Mouse (Mus musculus): Measurements from ENCODE around the gene Gls2. TPM values are rescaled to one million over a fixed set of nuclear protein-coding genes. Genes with fewer than 3 reads are reported as not detected.

Gene Gls2
- polyA plus RNA-seq, 1 experiment from 2014 or later: 1.7 TPM

GRCm38 (mm10) chr10:128244121-128244520 is 49.9 kb downstream of the Gls2 start:
- Histone ChIP-seq H3K4me1 (replicated peaks; ENCODE audit: control insufficient read depth, insufficient read depth, low read length) (no peaks in the 10 kb centered on the region), H3K4me2 (ENCODE audit: low read length) (no peak overlapping the region), H3K4me3 (ENCODE audit: low read depth, low read length) (no peak overlapping the region), H3K27me3 (replicated peaks; ENCODE audit: control insufficient read depth, insufficient read depth, low read length) (no peaks in the 10 kb centered on the region), H3K27ac (ENCODE audit: low read depth) (no peak overlapping the region), H3K9ac (ENCODE audit: low read length) (no peak overlapping the region), H3K36me3 (ENCODE audit: control insufficient read depth, insufficient read depth, low read length) (peaks cover 91% of the 10 kb centered on the region), H3K9me3 (ENCODE audit: control insufficient read depth, low read length) (no peaks in the 10 kb centered on the region)
- ATAC-seq (replicated peaks; ENCODE audit: low FRiP score, low TSS enrichment, low read depth): no peak
- WGBS: 97% methylated on average over 15 of the region's 15 CpGs
- no peak for DNase-seq (ENCODE audit: low spot score)

DNA sequence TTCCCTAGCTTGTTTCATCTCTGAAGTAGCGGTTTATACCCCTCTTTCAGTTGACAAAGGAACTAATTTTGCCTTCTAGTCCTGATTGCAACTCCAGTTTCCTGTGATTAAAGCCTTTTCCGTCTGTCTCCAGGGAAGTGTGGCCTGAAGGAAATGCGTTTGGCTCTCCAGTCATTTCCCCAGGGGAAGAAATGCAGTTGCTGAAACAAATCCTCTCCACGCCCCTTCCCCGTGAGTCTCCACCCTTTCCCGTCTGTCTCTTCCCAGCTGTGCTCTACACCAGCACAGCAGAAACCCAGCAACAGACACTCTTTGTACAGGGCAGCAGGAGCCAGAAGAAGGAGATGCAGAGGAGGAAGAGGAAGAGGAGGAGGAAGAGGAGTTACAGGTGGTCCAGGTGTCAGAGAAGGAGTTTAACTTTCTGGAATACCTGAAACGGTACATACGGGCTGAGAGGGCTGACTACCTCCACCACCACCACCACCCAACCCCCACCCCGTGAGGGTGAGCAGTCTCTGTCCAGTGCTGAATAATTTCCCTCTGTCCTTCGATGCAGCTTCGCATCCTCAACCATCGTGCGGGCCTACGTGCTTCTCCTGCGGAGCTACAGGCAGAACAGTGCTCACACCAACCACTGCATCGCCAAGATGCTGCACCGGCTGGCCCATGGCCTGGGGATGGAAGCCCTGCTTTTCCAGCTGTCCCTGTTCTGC is 52.9 kb downstream of the Gls2 start:
- Histone ChIP-seq H3K36me3 (ENCODE audit: control insufficient read depth, insufficient read depth, low read length) (peaks cover 97% of the 10 kb centered on the region), H3K4me3 (ENCODE audit: low read depth, low read length) (no peak overlapping the region), H3K27ac (ENCODE audit: low read depth) (no peak overlapping the region), H3K9ac (ENCODE audit: low read length) (no peak overlapping the region), H3K4me2 (ENCODE audit: low read length) (no peak overlapping the region), H3K27me3 (replicated peaks; ENCODE audit: control insufficient read depth, insufficient read depth, low read length) (no peaks in the 10 kb centered on the region), H3K4me1 (replicated peaks; ENCODE audit: control insufficient read depth, insufficient read depth, low read length) (no peaks in the 10 kb centered on the region), H3K9me3 (ENCODE audit: control insufficient read depth, low read length) (no peaks in the 10 kb centered on the region)
- ATAC-seq (replicated peaks; ENCODE audit: low FRiP score, low TSS enrichment, low read depth) (no peak), DNase-seq (ENCODE audit: low spot score) (no peak)
- 85% methylated on average over 17 of the region's 17 CpGs for whole genome bisulfite sequencing

DNA sequence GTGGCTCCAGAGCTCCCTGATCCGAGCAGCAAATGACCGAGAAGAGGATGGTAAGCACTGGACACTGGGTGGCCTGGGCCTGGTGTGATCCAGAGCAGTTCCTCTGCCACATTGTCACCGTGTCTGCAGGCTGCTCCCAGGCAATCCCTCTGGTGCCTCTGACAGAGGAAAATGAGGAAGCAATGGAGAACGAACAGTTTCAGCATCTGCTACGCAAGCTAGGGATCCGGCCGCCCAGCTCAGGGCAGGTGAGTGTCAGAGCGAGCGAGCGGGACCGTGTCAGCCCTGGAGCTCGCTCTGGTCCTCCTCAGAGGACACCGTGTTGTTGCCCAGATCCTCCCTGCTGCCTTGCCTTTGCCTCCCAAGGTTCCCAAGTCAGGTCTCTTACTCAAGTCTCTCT is 56.3 kb downstream of the Gls2 start:
- H3K9ac ChIP-seq (ENCODE audit: low read length): no peak overlapping the region
- H3K27ac ChIP-seq (ENCODE audit: low read depth): no peak overlapping the region
- DNase-seq (ENCODE audit: low spot score): no peak
- WGBS: 92% methylated on average over 13 of the region's 13 CpGs
- no peaks in the 10 kb centered on the region for H3K9me3 ChIP-seq (ENCODE audit: control insufficient read depth, low read length)
- ATAC-seq (replicated peaks; ENCODE audit: low FRiP score, low TSS enrichment, low read depth): no peak
- H3K4me1 ChIP-seq (replicated peaks; ENCODE audit: control insufficient read depth, insufficient read depth, low read length): no peaks in the 10 kb centered on the region
- H3K4me3 ChIP-seq (ENCODE audit: low read depth, low read length): no peak overlapping the region
- no peaks in the 10 kb centered on the region for H3K27me3 ChIP-seq (replicated peaks; ENCODE audit: control insufficient read depth, insufficient read depth, low read length)
- peaks cover 74% of the 10 kb centered on the region for H3K36me3 ChIP-seq (ENCODE audit: control insufficient read depth, insufficient read depth, low read length)
- H3K4me2 ChIP-seq (ENCODE audit: low read length): no peak overlapping the region

DNA sequence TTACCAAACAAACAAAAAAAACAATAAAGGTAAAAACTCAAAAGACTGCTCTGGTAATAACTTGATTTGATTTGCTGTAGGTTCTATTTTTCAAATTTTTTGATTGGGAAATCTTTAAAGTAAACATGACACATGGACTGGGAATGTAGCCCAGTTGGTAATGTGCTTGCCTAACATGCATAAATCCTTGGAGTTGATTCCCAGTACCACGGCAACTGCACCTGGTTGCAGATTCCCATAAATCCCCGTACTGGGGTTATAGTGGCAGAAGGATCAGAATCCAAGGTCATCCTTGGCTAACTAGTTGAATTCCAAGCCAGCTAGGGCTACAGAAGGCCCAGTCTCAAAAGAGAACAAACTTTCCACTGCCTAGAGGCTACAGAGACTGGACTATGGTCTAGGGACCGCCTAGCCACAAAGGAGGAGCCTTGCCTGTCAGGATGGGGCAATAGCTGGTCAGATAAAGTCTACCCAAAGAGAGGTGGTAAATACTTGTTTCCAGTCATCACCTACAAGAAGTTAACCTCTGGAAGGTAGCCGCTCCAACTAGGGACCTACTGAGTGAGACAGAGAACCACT is 59.5 kb downstream of the Gls2 start, which contains the start of gene Apon:
Gene Apon (plus strand): TSS at position 420 of the 579 bp plus-strand sequence.
- ATAC-seq (replicated peaks; ENCODE audit: low FRiP score, low TSS enrichment, low read depth) (no peak), DNase-seq (ENCODE audit: low spot score) (no peak)
- Histone ChIP-seq H3K27ac (ENCODE audit: low read depth) (no peak within 1 kb of the TSS), H3K4me1 (replicated peaks; ENCODE audit: control insufficient read depth, insufficient read depth, low read length) (no peaks in the 10 kb centered on the region), H3K4me3 (ENCODE audit: low read depth, low read length) (no peak within 1 kb of the TSS), H3K9me3 (ENCODE audit: control insufficient read depth, low read length) (no peaks in the 10 kb centered on the region), H3K4me2 (ENCODE audit: low read length) (no peak within 1 kb of the TSS), H3K9ac (ENCODE audit: low read length) (no peak within 1 kb of the TSS), H3K27me3 (replicated peaks; ENCODE audit: control insufficient read depth, insufficient read depth, low read length) (no peaks in the 10 kb centered on the region), H3K36me3 (ENCODE audit: control insufficient read depth, insufficient read depth, low read length) (peaks cover 43% of the 10 kb centered on the region)
- WGBS: 82% methylated on average over 4 of the region's 4 CpGs

GRCm38 (mm10) chr10:128255925-128256324 is 61.7 kb downstream of the Gls2 start:
- no peak overlapping the region for H3K4me3 ChIP-seq (ENCODE audit: low read depth, low read length)
- H3K4me2 ChIP-seq (ENCODE audit: low read length): no peak overlapping the region
- 87% methylated on average over 8 of the region's 8 CpGs for WGBS
- H3K9ac ChIP-seq (ENCODE audit: low read length): no peak overlapping the region
- ATAC-seq (replicated peaks; ENCODE audit: low FRiP score, low TSS enrichment, low read depth): no peak
- peaks cover 23% of the 10 kb centered on the region for H3K36me3 ChIP-seq (ENCODE audit: control insufficient read depth, insufficient read depth, low read length)
- no peak overlapping the region for H3K27ac ChIP-seq (ENCODE audit: low read depth)
- no peaks in the 10 kb centered on the region for H3K27me3 ChIP-seq (replicated peaks; ENCODE audit: control insufficient read depth, insufficient read depth, low read length)
- H3K9me3 ChIP-seq (ENCODE audit: control insufficient read depth, low read length): no peaks in the 10 kb centered on the region
- H3K4me1 ChIP-seq (replicated peaks; ENCODE audit: control insufficient read depth, insufficient read depth, low read length): no peaks in the 10 kb centered on the region
- DNase-seq (ENCODE audit: low spot score): no peak

DNA sequence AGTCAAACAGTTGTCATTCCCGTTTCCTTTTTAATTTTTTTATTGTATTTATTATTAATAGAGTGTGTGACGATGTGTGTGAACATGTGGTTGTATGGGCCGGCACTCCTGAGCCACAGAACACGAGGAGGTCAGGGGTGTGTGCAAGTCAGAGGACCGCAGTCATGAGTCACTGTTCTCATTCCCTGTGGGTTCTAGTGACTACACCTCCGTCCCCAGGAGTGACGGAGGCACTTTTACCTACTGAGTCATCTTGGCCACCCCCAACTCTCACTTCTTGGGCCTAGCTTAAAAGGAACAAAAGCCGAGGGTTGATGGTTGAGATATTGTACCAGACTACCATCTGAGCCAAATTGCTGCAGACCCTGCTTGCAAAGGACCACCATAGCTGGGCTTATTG is 62.1 kb downstream of the Gls2 start:
- H3K36me3 ChIP-seq (ENCODE audit: control insufficient read depth, insufficient read depth, low read length): peaks cover 19% of the 10 kb centered on the region
- DNase-seq (ENCODE audit: low spot score): no peak
- no peak overlapping the region for H3K27ac ChIP-seq (ENCODE audit: low read depth)
- no peak for ATAC-seq (replicated peaks; ENCODE audit: low FRiP score, low TSS enrichment, low read depth)
- H3K9me3 ChIP-seq (ENCODE audit: control insufficient read depth, low read length): no peaks in the 10 kb centered on the region
- H3K4me3 ChIP-seq (ENCODE audit: low read depth, low read length): no peak overlapping the region
- WGBS: 87% methylated on average over 8 of the region's 8 CpGs
- no peak overlapping the region for H3K4me2 ChIP-seq (ENCODE audit: low read length)
- H3K9ac ChIP-seq (ENCODE audit: low read length): no peak overlapping the region
- no peaks in the 10 kb centered on the region for H3K4me1 ChIP-seq (replicated peaks; ENCODE audit: control insufficient read depth, insufficient read depth, low read length)
- no peaks in the 10 kb centered on the region for H3K27me3 ChIP-seq (replicated peaks; ENCODE audit: control insufficient read depth, insufficient read depth, low read length)

- no peak for ATAC-seq (replicated peaks; ENCODE audit: low FRiP score, low TSS enrichment, low read depth)
- Histone ChIP-seq H3K27me3 (replicated peaks; ENCODE audit: control insufficient read depth, insufficient read depth, low read length) (no peaks in the 10 kb centered on the region), H3K9ac (ENCODE audit: low read length) (no peak overlapping the region), H3K4me1 (replicated peaks; ENCODE audit: control insufficient read depth, insufficient read depth, low read length) (no peaks in the 10 kb centered on the region), H3K9me3 (ENCODE audit: control insufficient read depth, low read length) (no peaks in the 10 kb centered on the region), H3K36me3 (ENCODE audit: control insufficient read depth, insufficient read depth, low read length) (no peaks in the 10 kb centered on the region), H3K4me2 (ENCODE audit: low read length) (no peak overlapping the region), H3K4me3 (ENCODE audit: low read depth, low read length) (no peak overlapping the region), H3K27ac (ENCODE audit: low read depth) (no peak overlapping the region)
- DNase-seq (ENCODE audit: low spot score): no peak
- 72% methylated on average over 4 of the region's 4 CpGs for WGBS
Observed at GRCm38 (mm10) chr10:128258953-128259352, 64.7 kb downstream of the Gls2 start.
